Mouse (Mus musculus) kidney, postnatal 0 days (tissue): ENCODE measurements around the gene Slc5a10. TPM values are rescaled to one million over a fixed set of nuclear protein-coding genes. Genes with fewer than 3 reads are reported as not detected.
A peak's percentile ranks its signal among the peaks of the same experiment; 100 is the strongest.

Source experiments
- ATAC-seq: fragments of 200-750 bp; cut with Nextera tagmentation; replicated peaks from 2 replicates; pipeline ENCODE4 v1.8.0; 2017; ENCODE audit warnings: low read depth, moderate number of reproducible peaks, moderate TSS enrichment, moderate library complexity; ENCODE audit not compliant: low FRiP score
- DNase-seq: peaks from one replicate; pipeline ENCODE4 v3.0.0-alpha.2; 2016; ENCODE audit warnings: low spot score
- H3K27ac ChIP-seq: fragments of 300-500 bp; sonication (generic); 2 replicates; pipeline ENCODE4 v1.5.1; 2014; ENCODE audit warnings: mild to moderate bottlenecking
- H3K27me3 ChIP-seq: fragments of 300-500 bp; sonication (generic); 2 replicates; pipeline ENCODE4 v1.6.1; 2014; ENCODE audit warnings: low read length, mixed read lengths; ENCODE audit not compliant: insufficient read depth
- H3K36me3 ChIP-seq: fragments of 300-500 bp; sonication (generic); 2 replicates; pipeline ENCODE4 v1.6.1; 2014; ENCODE audit warnings: low read length, mixed read lengths; ENCODE audit not compliant: insufficient read depth
- H3K4me1 ChIP-seq: fragments of 300-500 bp; sonication (generic); replicated peaks from 2 replicates; pipeline ENCODE4 v1.6.1; 2014; ENCODE audit warnings: antibody characterized with exemption, low read length, mixed read lengths; ENCODE audit not compliant: insufficient read depth
- H3K4me2 ChIP-seq: fragments of 300-500 bp; sonication (generic); 2 replicates; pipeline ENCODE4 v1.6.1; 2014; ENCODE audit warnings: mild to moderate bottlenecking, low read length, moderate library complexity, mixed read lengths
- H3K4me3 ChIP-seq: fragments of 300-500 bp; sonication (generic); replicated peaks from 2 replicates; pipeline ENCODE4 v1.5.1; 2014; ENCODE audit warnings: low read depth, low read length
- H3K9ac ChIP-seq: fragments of 300-500 bp; sonication (generic); 2 replicates; pipeline ENCODE4 v1.6.1; 2014; ENCODE audit warnings: low read depth, low read length
- H3K9me3 ChIP-seq: fragments of 300-500 bp; sonication (generic); replicated peaks from 2 replicates; pipeline ENCODE4 v1.6.1; 2016; ENCODE audit warnings: low read length, inconsistent platforms, mixed read lengths
- CTCF ChIP-seq: IDR thresholded peaks from 2 replicates; pipeline ENCODE4 v1.5.1; 2016; ENCODE audit warnings: antibody characterized with exemption, low read depth, mild to moderate bottlenecking, moderate library complexity
- WGBS: fragments of 180-500 bp; shearing (Covaris S2); extraction: QIAGEN DNeasy Blood & Tissue Kit; methylation state at CpG from one replicate; pipeline ENCODE4 v1.1.7; 2014; 5-methylcytosine and 5-hydroxymethylcytosine counted together
- polyA plus RNA-seq: library from polyadenylated mRNA; unstranded; fragments of >200 nt; fragmentation: Nextera tagmentation; extraction: Ambion mirVana; gene quantifications from 2 replicates; pipeline ENCODE4 v1.2.1, GENCODE M21; 2015

Gene Slc5a10
- polyA plus RNA-seq, 1 experiment from 2014 or later: 19.6 TPM

- no peaks in the 10 kb centered on the region for H3K9me3 ChIP-seq
- H3K4me1 ChIP-seq: peaks cover 6% of the 10 kb centered on the region; the same call in 1 of the 2 replicates
- no peak for TF ChIP-seq CTCF
- H3K27ac ChIP-seq: 0 out of 2 replicates have a peak overlapping the region, but pooled peaks have one; percentile 10
- 89% methylated on average over 5 of the region's 5 CpGs for WGBS
- no peak overlapping the region for H3K4me3 ChIP-seq
- no peak overlapping the region for H3K9ac ChIP-seq
- ATAC-seq: 0 out of 2 replicates have a peak, but pooled peaks have one; percentile 4
- H3K27me3 ChIP-seq: no peaks in the 10 kb centered on the region
- H3K36me3 ChIP-seq: no peaks in the 10 kb centered on the region
- DNase-seq: no peak
- no peak overlapping the region for H3K4me2 ChIP-seq
Measured at GRCm38 (mm10) chr11:61699460-61699859, 21.2 kb downstream of the Slc5a10 start.

- H3K27ac ChIP-seq: no peak overlapping the region
- no peaks in the 10 kb centered on the region for H3K27me3 ChIP-seq
- no peak overlapping the region for H3K4me2 ChIP-seq
- H3K4me3 ChIP-seq: no peak overlapping the region
- ATAC-seq (no peak), DNase-seq (no peak)
- H3K9ac ChIP-seq: no peak overlapping the region
- peaks cover 6% of the 10 kb centered on the region; the same call in 1 of the 2 replicates for H3K4me1 ChIP-seq
- H3K9me3 ChIP-seq: no peaks in the 10 kb centered on the region
- no peak for TF ChIP-seq CTCF
- no peaks in the 10 kb centered on the region for H3K36me3 ChIP-seq
Measured at GRCm38 (mm10) chr11:61698852-61699251, 21.8 kb downstream of the Slc5a10 start.

GRCm38 (mm10) chr11:61692996-61693395 is 27.6 kb downstream of the Slc5a10 start:
- 84% methylated on average over 5 of the region's 5 CpGs for WGBS
- no peak overlapping the region for H3K4me2 ChIP-seq
- ATAC-seq: no peak
- H3K27me3 ChIP-seq: no peaks in the 10 kb centered on the region
- no peak overlapping the region for H3K27ac ChIP-seq
- no peaks in the 10 kb centered on the region for H3K9me3 ChIP-seq
- H3K4me1 ChIP-seq: no peaks in the 10 kb centered on the region
- H3K9ac ChIP-seq: no peak overlapping the region
- no peak for DNase-seq
- H3K4me3 ChIP-seq: no peak overlapping the region
- TF ChIP-seq CTCF: no peak
- H3K36me3 ChIP-seq: no peaks in the 10 kb centered on the region

GRCm38 (mm10) chr11:61687595-61687994 is 33.0 kb downstream of the Slc5a10 start:
- Histone ChIP-seq H3K27ac (0 out of 2 replicates have a peak overlapping the region, but pooled peaks have one; percentile 13), H3K9ac (no peak overlapping the region), H3K4me3 (no peak overlapping the region), H3K9me3 (no peaks in the 10 kb centered on the region), H3K27me3 (0 out of 2 replicates have a peak, but pooled peaks cover 14% of the 10 kb centered on the region), H3K4me2 (no peak overlapping the region), H3K4me1 (peaks cover 9% of the 10 kb centered on the region; the same call in 1 of the 2 replicates), H3K36me3 (no peaks in the 10 kb centered on the region)
- no peak for TF ChIP-seq CTCF
- WGBS: 59% methylated on average over 2 of the region's 2 CpGs
- ATAC-seq: no peak
- no peak for DNase-seq

- Histone ChIP-seq H3K4me2 (no peak overlapping the region), H3K36me3 (no peaks in the 10 kb centered on the region), H3K9me3 (no peaks in the 10 kb centered on the region), H3K27me3 (0 out of 2 replicates have a peak, but pooled peaks cover 14% of the 10 kb centered on the region), H3K4me3 (no peak overlapping the region), H3K4me1 (peaks cover 9% of the 10 kb centered on the region; the same call in 1 of the 2 replicates), H3K27ac (no peak overlapping the region), H3K9ac (no peak overlapping the region)
- no peak for ATAC-seq
- no peak for TF ChIP-seq CTCF
- DNase-seq: no peak
- 51% methylated on average over 10 of the region's 10 CpGs for WGBS
Measured at GRCm38 (mm10) chr11:61686906-61687453, 33.6 kb downstream of the Slc5a10 start.

GRCm38 (mm10) chr11:61686141-61686540 is 34.5 kb downstream of the Slc5a10 start:
- no peaks in the 10 kb centered on the region for H3K36me3 ChIP-seq
- 0 out of 2 replicates have a peak, but pooled peaks cover 14% of the 10 kb centered on the region for H3K27me3 ChIP-seq
- no peak for DNase-seq
- no peak overlapping the region for H3K4me3 ChIP-seq
- no peak overlapping the region for H3K9ac ChIP-seq
- no peak overlapping the region for H3K27ac ChIP-seq
- no peak for ATAC-seq
- H3K9me3 ChIP-seq: no peaks in the 10 kb centered on the region
- WGBS: 41% methylated on average over 2 of the region's 2 CpGs
- H3K4me1 ChIP-seq: peaks cover 9% of the 10 kb centered on the region; the same call in 1 of the 2 replicates
- TF ChIP-seq CTCF: no peak
- H3K4me2 ChIP-seq: no peak overlapping the region
